Mouse (Mus musculus): ENCODE measurements around the gene Agfg1. TPM values are rescaled to one million over a fixed set of nuclear protein-coding genes. Genes with fewer than 3 reads are reported as not detected.

Gene Agfg1
- total RNA-seq, 4 experiments from 2014 or later, result 22.0 to 24.1 (median 23.1) TPM

GRCm38 (mm10) chr1:82824147-82824546, 15.1 kb upstream of the Agfg1 start:
- no peak for DNase-seq (ENCODE audit: low spot score in 2 of 2)

DNA sequence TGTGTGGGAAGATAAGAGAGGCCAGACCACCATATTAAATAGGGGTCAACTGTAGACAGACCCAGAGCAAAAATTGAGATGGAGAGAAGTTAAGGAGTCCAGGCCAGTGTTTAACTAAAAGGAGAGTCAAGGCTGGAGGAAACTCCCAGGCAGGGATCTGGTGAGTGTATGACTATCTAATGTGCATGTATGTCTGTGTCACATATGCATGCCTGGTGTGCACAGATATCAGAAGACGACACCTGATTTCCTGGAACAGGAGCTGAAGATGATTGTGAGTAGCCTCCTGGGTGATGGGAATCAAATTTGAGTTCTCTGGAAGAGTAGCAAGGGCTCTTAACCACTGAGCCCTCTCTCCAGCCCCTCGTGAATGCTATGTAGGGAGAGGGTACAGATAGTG, 14.0 kb upstream of the Agfg1 start:
- DNase-seq (ENCODE audit: low spot score in 2 of 2), result no peak

DNA sequence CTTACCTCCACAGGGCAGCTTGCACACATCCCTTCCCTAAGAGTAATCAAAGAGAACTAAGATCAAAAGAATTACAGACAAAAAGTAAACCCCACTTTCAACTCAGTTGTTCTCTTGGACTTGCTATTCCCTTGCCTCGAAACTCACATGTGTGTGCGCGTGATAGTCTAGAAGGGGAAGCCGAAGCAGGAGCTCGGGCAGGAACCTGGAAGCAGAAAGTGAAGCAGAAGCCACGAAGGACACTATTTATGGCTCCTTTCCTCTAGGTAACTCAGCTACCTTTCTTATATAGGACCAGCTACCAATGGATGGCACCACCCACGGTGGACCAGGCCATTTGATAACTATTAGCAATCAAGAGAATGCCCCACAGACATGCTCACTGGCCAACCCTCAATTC, 13.5 kb upstream of the Agfg1 start:
- no peak for DNase-seq (ENCODE audit: low spot score in 2 of 2)

GRCm38 (mm10) chr1:82826911-82827310, 12.4 kb upstream of the Agfg1 start:
- no peak for DNase-seq (ENCODE audit: low spot score in 2 of 2)

DNA sequence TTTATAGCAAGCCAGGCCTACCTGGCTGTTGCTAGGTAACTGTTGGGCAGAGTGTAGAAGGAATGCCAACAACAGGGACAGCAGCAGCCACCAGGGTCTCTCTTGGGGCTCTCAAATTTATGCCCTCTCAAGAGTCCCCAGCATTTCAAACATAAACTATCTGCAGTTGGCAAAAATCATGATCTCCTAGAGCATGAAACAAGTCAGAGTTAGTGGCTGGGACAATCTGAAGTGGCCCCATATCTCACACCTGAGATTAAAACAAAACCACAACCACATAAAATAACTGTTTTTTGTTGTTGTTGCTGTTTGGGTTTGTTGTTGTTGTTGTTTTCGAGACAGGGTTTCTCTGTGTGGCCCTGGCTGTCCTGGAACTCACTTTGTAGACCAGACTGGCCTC, 8.5 kb upstream of the Agfg1 start:
- no peak for DNase-seq (ENCODE audit: low spot score in 2 of 2)

DNA sequence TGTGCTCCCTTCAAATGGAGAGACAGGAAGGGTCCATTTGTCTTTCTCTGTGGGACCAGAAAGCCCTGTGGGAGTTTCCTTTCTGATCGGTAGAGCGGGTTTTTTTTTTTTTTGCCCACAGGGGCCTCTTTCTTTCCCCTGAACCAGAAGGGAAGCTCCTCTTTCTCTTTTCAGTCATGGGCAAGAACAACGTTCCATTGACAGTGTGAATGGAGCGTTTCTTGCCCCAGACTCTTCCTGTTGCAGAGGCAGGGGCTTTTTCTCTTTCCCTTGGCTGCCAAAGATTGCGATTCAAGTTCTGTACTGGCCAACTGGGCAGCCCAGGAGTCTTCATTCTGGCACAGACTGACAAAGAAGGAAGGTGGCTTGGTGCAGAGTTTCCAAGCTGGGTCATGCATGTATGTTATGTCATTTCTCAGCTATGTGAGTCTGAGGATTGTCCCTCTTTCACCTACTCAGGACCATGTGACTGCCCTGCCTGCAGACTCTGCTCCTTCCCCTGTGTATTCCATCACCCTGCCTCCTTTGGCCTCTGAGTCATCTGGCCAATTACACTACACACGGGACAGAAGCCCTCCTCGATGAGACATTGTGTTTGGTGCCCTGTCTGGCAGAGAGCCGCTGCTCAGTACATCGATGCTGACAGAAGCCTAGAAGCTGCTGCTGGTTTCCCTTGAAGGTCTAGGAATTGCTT, 7.6 kb upstream of the Agfg1 start:
- no peak for DNase-seq (ENCODE audit: low spot score in 2 of 2)

- no peak for DNase-seq (ENCODE audit: low spot score in 2 of 2)
Measured at GRCm38 (mm10) chr1:82832495-82833021, 6.7 kb upstream of the Agfg1 start.

GRCm38 (mm10) chr1:82833501-82833900, 5.8 kb upstream of the Agfg1 start:
- no peak for DNase-seq (ENCODE audit: low spot score in 2 of 2)

- DNase-seq (ENCODE audit: low spot score in 2 of 2), result no peak
Measured at GRCm38 (mm10) chr1:82834572-82834971, 4.7 kb upstream of the Agfg1 start.

DNA sequence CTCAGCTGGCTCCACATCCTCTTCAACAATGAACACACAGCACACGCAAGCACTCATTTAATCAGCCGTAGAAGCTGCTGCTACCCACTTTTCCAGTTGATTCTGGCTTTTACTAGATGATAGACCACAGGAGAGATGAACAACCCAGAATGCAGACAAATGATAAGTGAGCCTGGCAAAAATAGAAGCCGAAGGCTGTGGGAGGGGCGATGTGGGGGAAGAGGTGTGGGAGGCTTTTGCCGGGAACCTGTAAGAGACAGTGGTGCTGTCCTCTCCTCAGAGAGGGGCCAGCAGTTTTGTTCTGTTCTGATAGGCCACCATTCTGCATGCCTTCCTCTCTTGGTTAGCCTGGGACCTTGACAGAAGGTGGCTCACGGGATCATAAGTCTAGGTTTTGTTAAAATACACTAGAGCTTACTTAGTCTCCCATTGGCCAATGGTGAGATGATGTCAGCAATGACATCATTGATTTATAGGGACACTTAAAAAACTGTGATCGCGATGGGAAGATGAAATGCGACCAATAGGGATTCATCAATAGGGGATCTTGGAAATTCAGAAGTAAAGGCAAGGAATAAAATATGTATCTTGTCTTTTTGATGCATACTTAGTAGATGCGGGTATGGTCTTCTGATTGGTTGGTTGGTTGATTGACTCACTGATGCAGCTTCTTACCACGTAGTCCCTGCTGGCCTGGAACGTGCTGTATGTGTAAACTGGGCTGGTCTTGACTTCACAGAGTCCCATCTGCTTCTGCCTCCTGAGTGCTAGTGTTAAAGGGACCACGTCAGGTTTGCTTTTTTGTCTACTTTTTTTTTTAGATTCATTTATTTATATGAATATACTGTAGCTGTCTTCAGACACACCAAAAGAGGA, 2.7 kb upstream of the Agfg1 start:
- DNase-seq (ENCODE audit: low spot score in 2 of 2), result no peak

- DNase-seq (ENCODE audit: low spot score in 2 of 2), result no peak
Measured at GRCm38 (mm10) chr1:82837579-82837978, 1.7 kb upstream of the Agfg1 start.

- no peak for DNase-seq (ENCODE audit: low spot score in 2 of 2)
Measured at GRCm38 (mm10) chr1:82838469-82839295, 601 bp upstream of the Agfg1 start.

GRCm38 (mm10) chr1:82839614-82840421, 535 bp downstream of the Agfg1 start:
- DNase-seq (ENCODE audit: low spot score in 2 of 2), result peak in 1 of 2 experiments; percentile 15

GRCm38 (mm10) chr1:82855729-82856128, 16.4 kb downstream of the Agfg1 start:
- DNase-seq (ENCODE audit: low spot score in 2 of 2), result no peak

DNA sequence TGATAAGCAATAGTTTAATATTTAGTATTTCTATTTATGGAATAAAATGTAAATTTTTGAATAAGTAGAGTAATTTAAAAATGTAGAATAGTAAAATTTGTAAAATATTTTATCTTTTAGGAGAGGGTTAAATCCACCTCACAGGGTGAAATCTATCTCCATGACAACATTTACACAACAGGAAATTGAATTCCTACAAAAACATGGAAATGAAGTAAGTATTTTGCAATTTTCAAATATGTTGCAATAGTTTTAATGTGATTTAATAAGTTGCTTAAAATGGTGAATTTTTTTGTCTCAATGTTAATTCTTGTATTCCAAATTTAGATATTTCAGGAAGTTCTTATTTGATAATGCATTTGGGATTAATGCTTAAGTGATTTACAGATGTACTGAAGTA, 19.0 kb downstream of the Agfg1 start:
- no peak for DNase-seq (ENCODE audit: low spot score in 2 of 2)

DNA sequence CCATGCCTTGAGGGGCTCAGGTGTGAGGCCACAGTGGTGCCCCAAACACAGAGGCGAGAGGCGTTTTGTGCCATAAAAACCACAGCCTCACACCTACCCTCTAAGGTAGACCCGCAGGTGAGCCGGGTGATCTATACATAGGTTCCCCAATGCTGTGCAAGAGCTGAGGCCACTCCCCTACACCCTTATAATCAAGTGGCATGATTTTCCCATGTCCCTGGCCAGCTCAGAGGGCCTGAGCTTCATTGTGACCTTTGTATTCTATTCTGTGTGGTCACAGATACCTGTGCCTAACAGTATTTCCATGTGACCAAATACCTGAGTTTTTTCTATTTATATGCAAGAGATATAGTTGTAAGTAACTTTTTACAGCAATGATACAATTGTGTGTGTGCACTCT, 21.1 kb downstream of the Agfg1 start:
- DNase-seq (ENCODE audit: low spot score in 2 of 2), result no peak

GRCm38 (mm10) chr1:82870202-82870601, 30.9 kb downstream of the Agfg1 start:
- DNase-seq (ENCODE audit: low spot score in 2 of 2), result no peak

GRCm38 (mm10) chr1:82879172-82879571, 39.9 kb downstream of the Agfg1 start:
- DNase-seq (ENCODE audit: low spot score in 2 of 2), result no peak

GRCm38 (mm10) chr1:82880196-82880595, 40.9 kb downstream of the Agfg1 start:
- no peak for DNase-seq (ENCODE audit: low spot score in 2 of 2)

DNA sequence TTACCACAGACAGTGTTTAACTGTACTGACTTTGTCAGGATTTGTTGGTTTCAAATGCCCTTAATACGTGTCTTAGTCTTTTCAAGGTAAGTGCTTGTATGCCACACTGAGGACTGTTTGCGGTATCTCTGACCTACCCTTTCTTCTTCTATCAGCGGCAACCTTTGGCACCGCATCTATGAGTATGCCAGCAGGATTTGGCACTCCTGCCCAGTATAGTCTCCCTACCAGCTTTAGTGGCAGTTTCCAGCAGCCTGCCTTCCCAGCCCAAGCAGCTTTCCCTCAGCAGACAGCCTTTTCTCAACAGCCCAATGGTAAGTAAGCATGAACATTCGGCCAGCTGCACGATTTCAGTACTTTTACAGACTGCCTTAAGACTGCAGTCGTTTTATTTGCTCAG, 54.0 kb downstream of the Agfg1 start:
- DNase-seq (ENCODE audit: low spot score in 2 of 2), result no peak

GRCm38 (mm10) chr1:82900567-82900966, 61.3 kb downstream of the Agfg1 start:
- no peak for DNase-seq (ENCODE audit: low spot score in 2 of 2)

Measured in gastrocnemius, adult 8-10 months (tissue).